Mouse (Mus musculus): ENCODE data around the gene Uqcc3. TPM values are rescaled to one million over a fixed set of nuclear protein-coding genes. Genes with fewer than 3 reads are reported as not detected.

Gene Uqcc3
- polyA plus RNA-seq (2015; fragmentation: Nextera tagmentation; extraction: Ambion mirVana): 94.5 and 97.4 TPM in 2 replicates

DNA sequence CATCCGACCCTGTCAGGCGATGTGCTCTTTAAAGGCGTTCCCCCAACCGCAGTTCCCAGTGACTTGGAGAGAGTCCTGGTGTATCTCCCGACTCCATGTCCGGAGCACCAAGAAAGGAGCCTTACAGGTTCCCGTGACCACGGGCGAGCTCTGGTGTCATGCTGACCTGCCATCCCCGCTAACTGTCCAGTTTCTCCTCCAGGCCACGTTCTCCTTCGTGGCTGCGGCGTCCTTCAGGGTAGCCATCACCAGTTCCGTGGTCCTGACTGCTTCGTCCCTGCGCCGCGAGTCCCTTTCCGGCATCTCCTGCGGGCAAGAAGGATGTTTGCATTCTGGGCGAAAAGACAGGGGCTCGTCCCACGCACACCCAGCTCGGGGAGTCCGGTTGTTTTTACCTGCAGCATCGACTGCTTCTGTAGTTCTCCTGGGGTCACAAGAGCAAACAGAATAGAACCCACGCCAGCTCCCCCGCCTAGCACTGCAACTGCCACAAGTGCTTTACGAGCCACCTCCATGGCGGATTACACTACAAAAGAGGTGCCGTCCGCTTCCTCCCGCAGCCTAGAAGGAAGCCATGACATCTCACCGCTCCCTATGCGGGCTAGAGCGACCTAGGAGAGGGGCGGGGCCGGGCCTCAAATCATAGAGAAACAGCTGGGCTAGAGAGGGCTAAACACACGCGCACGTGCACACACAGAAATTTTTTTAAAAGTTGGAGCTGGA lies at the start of gene Uqcc3:
Gene Uqcc3 (minus strand): TSS at position 613 of the 723 bp plus-strand sequence.
- H3K9ac ChIP-seq (ENCODE audit: low read depth, low read length): peak within 1 kb of the TSS; percentile 88
- H3K27me3 ChIP-seq (ENCODE audit: insufficient read depth, low read length): no peaks in the 10 kb centered on the region
- peak within 1 kb of the TSS; percentile 87 for H3K27ac ChIP-seq
- H3K4me1 ChIP-seq (replicated peaks; ENCODE audit: insufficient read depth, low read length): no peaks in the 10 kb centered on the region
- no peak for TF ChIP-seq CTCF (IDR thresholded peaks at IDR 0.05; ENCODE audit: low read depth)
- peak within 1 kb of the TSS; percentile 81 for H3K4me3 ChIP-seq (replicated peaks; ENCODE audit: low read depth, low read length)
- peaks cover 10% of the 10 kb centered on the region for H3K36me3 ChIP-seq (ENCODE audit: insufficient read depth, low read length)
- under 1% methylated on average over 42 of the region's 42 CpGs for WGBS
- H3K9me3 ChIP-seq (replicated peaks; ENCODE audit: low read length): no peaks in the 10 kb centered on the region
- ATAC-seq (replicated peaks; ENCODE audit: low FRiP score, low read depth) (peak; percentile 96), DNase-seq (ENCODE audit: low spot score) (peak; percentile 97)
- H3K4me2 ChIP-seq (ENCODE audit: low read length): peak within 1 kb of the TSS; percentile 78

DNA sequence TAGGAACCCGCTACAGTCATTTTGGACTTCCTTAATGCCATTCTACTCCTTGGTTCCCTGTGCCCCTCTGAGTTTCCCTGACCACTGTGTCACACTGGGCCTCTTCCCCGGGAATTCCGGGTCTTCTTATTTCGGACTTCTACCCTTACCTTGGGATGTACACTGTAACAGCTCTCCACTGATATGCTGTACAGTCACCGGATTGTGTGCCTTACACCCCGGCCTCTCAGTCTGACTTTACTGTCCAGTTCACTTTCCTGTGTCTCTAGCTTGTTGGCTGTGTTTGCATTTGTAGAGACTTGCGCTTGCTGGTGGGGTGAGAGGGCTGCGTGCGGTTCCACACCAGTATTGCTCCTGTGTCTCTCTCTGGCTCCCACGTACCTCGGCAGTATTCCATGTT lies 49.4 kb upstream of the Uqcc3 start:
- DNase-seq (ENCODE audit: low spot score) (no peak), ATAC-seq (replicated peaks; ENCODE audit: low FRiP score, low read depth) (peak; percentile 29)
- Histone ChIP-seq H3K27ac (peak overlapping the region; percentile 95), H3K9me3 (replicated peaks; ENCODE audit: low read length) (no peaks in the 10 kb centered on the region), H3K27me3 (ENCODE audit: insufficient read depth, low read length) (no peaks in the 10 kb centered on the region), H3K4me2 (ENCODE audit: low read length) (peak overlapping the region; percentile 84), H3K9ac (ENCODE audit: low read depth, low read length) (peak overlapping the region; percentile 86), H3K36me3 (ENCODE audit: insufficient read depth, low read length) (peaks cover 25% of the 10 kb centered on the region), H3K4me1 (replicated peaks; ENCODE audit: insufficient read depth, low read length) (peaks cover 5% of the 10 kb centered on the region; the same call in 1 of the 2 replicates), H3K4me3 (replicated peaks; ENCODE audit: low read depth, low read length) (peak overlapping the region; percentile 89)
- TF ChIP-seq CTCF (IDR thresholded peaks at IDR 0.05; ENCODE audit: low read depth): no peak
- 4% methylated on average over 11 of the region's 11 CpGs for WGBS

- DNase-seq (ENCODE audit: low spot score): peak; percentile 89
- Histone ChIP-seq H3K9ac (ENCODE audit: low read depth, low read length) (peak within 1 kb of the TSS; percentile 86), H3K4me3 (replicated peaks; ENCODE audit: low read depth, low read length) (peak within 1 kb of the TSS; percentile 89), H3K36me3 (ENCODE audit: insufficient read depth, low read length) (peaks cover 23% of the 10 kb centered on the region), H3K27me3 (ENCODE audit: insufficient read depth, low read length) (no peaks in the 10 kb centered on the region), H3K27ac (peak within 1 kb of the TSS; percentile 95), H3K9me3 (replicated peaks; ENCODE audit: low read length) (no peaks in the 10 kb centered on the region), H3K4me1 (replicated peaks; ENCODE audit: insufficient read depth, low read length) (peaks cover 5% of the 10 kb centered on the region; the same call in 1 of the 2 replicates), H3K4me2 (ENCODE audit: low read length) (peak within 1 kb of the TSS; percentile 84)
- ATAC-seq (replicated peaks; ENCODE audit: low FRiP score, low read depth): peak; percentile 81
- peak; percentile 44 for TF ChIP-seq CTCF (IDR thresholded peaks at IDR 0.05; ENCODE audit: low read depth)
- WGBS: under 1% methylated on average over 67 of the region's 74 CpGs
These were observed 48.7 kb upstream of the Uqcc3 start, which contains the start of the genes Rom1 and Eml3 for GRCm38 (mm10) chr19:8929224-8930088. Gene Rom1, minus strand, starts transcription at chr19:8929356. Gene Eml3, plus strand, starts transcription at chr19:8929552.

DNA sequence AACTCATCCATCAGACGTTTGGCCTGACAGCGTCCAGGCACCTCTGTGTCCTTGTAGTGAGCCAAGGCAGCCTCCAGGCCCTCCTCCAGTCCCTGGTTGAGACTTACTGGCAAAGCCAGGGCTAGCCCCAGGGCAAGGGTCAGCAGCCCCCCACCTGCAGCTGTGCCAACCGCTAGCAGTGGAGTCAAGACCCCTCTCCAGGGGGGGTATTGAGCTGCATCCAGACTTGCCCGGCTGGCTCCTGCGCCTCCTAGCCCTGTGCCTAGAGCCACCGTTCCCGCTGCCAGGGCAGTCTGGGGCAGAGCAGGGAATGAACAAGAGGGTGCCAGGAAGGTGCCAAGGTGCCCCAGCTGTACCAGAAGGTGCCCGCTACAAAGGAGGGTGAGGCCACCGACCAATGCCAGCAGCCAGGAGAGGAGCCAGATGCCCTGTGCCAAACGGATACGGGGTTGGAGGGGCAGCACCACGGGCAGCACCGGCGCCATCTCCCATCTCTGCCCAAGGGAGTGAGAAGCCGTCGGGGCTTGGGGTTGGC lies 48.0 kb upstream of the Uqcc3 start:
- no peaks in the 10 kb centered on the region for H3K27me3 ChIP-seq (ENCODE audit: insufficient read depth, low read length)
- H3K9ac ChIP-seq (ENCODE audit: low read depth, low read length): peak overlapping the region; percentile 86
- DNase-seq (ENCODE audit: low spot score) (no peak), ATAC-seq (replicated peaks; ENCODE audit: low FRiP score, low read depth) (no peak)
- H3K4me1 ChIP-seq (replicated peaks; ENCODE audit: insufficient read depth, low read length): peaks cover 5% of the 10 kb centered on the region; the same call in 1 of the 2 replicates
- WGBS: 23% methylated on average over 16 of the region's 16 CpGs
- H3K9me3 ChIP-seq (replicated peaks; ENCODE audit: low read length): no peaks in the 10 kb centered on the region
- peak overlapping the region; percentile 95 for H3K27ac ChIP-seq
- H3K36me3 ChIP-seq (ENCODE audit: insufficient read depth, low read length): peaks cover 18% of the 10 kb centered on the region
- peak overlapping the region; percentile 84 for H3K4me2 ChIP-seq (ENCODE audit: low read length)
- peak overlapping the region; percentile 89 for H3K4me3 ChIP-seq (replicated peaks; ENCODE audit: low read depth, low read length)
- no peak for TF ChIP-seq CTCF (IDR thresholded peaks at IDR 0.05; ENCODE audit: low read depth)

DNA sequence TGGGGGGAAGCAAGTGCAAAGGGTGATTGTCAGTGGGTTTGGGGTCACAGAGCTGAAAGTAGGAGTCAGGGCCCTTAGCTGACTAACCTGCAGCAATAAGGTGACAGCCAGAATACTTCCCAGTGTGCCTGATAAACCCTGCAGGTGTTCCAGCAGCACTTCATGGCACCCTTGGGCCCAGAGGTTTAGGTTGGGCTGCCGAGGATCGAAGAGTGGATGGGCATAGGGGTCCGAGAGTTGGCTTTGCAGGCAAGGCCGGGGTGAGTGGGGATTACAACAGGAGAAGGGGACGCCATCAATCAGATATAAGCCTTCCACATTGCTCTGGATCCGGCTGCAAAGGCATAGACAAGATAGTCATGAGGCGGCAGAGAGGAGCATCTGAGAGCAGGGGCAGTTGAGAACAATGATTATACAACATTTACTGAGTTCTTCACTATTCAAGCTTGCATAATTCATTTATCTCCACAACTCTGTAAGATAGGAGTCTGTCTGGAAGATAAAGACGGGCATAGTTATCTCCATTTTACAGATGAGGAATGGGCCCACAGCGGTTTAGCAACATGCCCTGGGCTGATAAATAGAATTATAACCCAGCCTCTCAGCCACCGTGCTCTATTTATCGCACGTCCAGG lies 47.3 kb upstream of the Uqcc3 start:
- H3K27me3 ChIP-seq (ENCODE audit: insufficient read depth, low read length): no peaks in the 10 kb centered on the region
- no peak overlapping the region for H3K27ac ChIP-seq
- WGBS: 89% methylated on average over 12 of the region's 12 CpGs
- H3K4me2 ChIP-seq (ENCODE audit: low read length): no peak overlapping the region
- DNase-seq (ENCODE audit: low spot score) (no peak), ATAC-seq (replicated peaks; ENCODE audit: low FRiP score, low read depth) (no peak)
- H3K9me3 ChIP-seq (replicated peaks; ENCODE audit: low read length): no peaks in the 10 kb centered on the region
- H3K9ac ChIP-seq (ENCODE audit: low read depth, low read length): no peak overlapping the region
- H3K4me1 ChIP-seq (replicated peaks; ENCODE audit: insufficient read depth, low read length): peaks cover 5% of the 10 kb centered on the region; the same call in 1 of the 2 replicates
- no peak for TF ChIP-seq CTCF (IDR thresholded peaks at IDR 0.05; ENCODE audit: low read depth)
- no peak overlapping the region for H3K4me3 ChIP-seq (replicated peaks; ENCODE audit: low read depth, low read length)
- peaks cover 10% of the 10 kb centered on the region for H3K36me3 ChIP-seq (ENCODE audit: insufficient read depth, low read length)

Measured in kidney, postnatal 0 days (tissue).